Mouse (Mus musculus): ENCODE measurements around the gene Gm7030.

DNA sequence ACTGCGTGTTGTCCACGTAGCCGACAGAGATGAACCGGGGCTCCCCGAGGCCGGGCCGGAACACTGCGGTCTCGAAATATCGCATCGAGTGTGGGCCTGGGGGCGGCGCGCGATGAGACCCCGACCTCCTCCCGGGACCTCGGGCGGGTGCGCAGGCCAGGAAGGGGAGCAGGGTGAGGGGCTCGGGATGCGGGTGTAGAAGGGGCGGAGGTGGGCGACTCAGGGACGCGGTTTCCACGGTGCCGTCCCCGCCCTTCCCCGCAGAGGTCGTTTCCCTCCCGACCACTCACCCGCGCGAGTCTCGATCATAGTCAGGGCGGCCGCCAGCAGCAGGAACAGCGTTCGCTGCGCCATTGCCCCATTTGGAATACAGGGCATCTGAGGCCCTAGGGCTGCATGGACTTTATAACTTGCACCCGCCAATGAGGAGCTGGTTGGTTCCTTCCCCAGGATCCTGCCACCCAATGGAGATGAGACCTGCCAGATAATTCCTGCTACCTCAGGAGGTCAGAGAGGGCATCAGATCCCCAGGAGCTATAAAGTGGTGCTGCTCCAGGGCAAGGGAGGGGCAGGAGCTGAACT lies 45.3 kb downstream of the Gm7030 start:
- TF ChIP-seq POLR2A (IDR thresholded peaks at IDR 0.05; ENCODE audit: borderline replicate concordance, control insufficient read depth, low read depth, low read length) (no peak), CTCF (IDR thresholded peaks at IDR 0.05; ENCODE audit: control insufficient read depth, insufficient read depth, low read length) (no peak)
